Mouse (Mus musculus): ENCODE measurements at regions not wholly inside any gene's neighbourhood (a gene's known extent, or its start where the extent isn't known, plus 50 kb on each side); places are given as distances from the start of the nearest gene placed in this dataset.

DNA sequence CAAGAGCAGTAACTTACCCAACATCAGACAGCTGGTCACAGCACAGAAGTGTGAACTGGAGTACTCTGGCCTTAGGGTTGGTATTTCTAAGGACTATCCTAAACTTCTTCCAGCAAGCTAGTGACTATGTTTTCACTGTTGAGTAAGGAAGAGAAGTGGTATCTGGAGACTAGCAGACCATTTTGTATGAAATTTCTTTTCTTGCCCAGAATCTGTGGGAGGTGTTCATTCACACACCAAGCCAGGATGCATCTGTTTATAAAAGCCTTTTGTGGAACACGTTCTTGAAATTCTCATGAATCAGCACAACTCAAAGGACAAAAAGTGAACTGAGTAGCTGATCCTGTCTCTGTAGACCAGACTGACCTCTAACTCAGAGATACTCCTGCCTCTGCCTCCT lies 403.3 kb upstream of the Nr5a2 start:
- no peaks in the 10 kb centered on the region for H3K27me3 ChIP-seq (replicated peaks; ENCODE audit: control insufficient read depth, insufficient read depth, low read length)
- no peaks in the 10 kb centered on the region for H3K9me3 ChIP-seq (ENCODE audit: control insufficient read depth)
- no peak overlapping the region for H3K9ac ChIP-seq (ENCODE audit: low read depth, low read length)
- no peak overlapping the region for H3K4me2 ChIP-seq (replicated peaks; ENCODE audit: low read depth)
- H3K27ac ChIP-seq (ENCODE audit: low read depth, low read length), result no peak overlapping the region
- no peaks in the 10 kb centered on the region for H3K4me1 ChIP-seq (replicated peaks; ENCODE audit: control insufficient read depth, insufficient read depth, low read length)
- ATAC-seq, result no peak
- H3K4me3 ChIP-seq (ENCODE audit: low read depth, low read length), result no peak overlapping the region
- 65% methylated on average over 1 of the region's 1 CpGs for WGBS
- no peak for TF ChIP-seq CTCF (IDR thresholded peaks at IDR 0.05; ENCODE audit: low read depth)
- no peaks in the 10 kb centered on the region for H3K36me3 ChIP-seq (ENCODE audit: control insufficient read depth, insufficient read depth)

DNA sequence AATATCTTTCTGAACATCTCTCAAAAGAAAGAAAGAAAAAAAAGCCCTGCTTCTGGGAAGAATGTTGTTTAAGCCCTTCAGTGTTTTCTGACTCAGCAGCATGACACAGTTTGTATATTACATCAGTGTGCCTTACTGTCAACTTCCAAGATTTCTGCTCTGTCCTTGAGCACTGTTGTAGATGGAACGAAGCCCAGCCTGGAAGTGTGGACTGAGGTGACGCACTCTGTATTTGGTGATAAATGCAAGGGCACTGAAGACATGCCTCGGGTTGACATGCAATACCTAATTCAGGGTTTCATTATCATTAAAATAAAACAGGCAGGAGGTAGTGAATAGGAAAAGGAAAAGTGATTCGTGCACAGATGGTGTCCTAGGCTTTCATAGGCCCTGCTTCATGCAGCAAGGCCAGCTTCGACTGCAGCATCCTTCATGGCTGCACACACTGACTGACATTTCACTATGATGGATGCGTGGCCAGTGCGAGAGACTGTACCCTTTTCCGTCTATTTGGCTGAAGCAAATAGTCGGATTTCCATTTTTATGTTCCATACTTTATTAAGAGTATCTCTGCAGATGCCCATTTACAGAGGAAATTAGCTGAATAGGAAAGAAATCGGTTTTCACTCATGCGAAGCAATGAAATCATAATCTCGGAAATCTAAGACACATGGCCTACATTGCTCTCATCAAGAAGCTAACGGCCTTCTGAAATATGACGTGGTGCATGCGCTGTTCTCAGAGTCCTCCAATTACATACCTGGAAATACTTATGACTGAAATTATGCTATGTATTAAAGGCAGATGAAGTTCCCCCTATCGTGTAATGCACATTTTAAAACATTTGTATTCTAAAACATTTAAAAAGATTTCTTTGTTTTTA lies 400.7 kb upstream of the Nr5a2 start:
- H3K9ac ChIP-seq (ENCODE audit: low read depth, low read length), result no peak overlapping the region
- ATAC-seq, result no peak

DNA sequence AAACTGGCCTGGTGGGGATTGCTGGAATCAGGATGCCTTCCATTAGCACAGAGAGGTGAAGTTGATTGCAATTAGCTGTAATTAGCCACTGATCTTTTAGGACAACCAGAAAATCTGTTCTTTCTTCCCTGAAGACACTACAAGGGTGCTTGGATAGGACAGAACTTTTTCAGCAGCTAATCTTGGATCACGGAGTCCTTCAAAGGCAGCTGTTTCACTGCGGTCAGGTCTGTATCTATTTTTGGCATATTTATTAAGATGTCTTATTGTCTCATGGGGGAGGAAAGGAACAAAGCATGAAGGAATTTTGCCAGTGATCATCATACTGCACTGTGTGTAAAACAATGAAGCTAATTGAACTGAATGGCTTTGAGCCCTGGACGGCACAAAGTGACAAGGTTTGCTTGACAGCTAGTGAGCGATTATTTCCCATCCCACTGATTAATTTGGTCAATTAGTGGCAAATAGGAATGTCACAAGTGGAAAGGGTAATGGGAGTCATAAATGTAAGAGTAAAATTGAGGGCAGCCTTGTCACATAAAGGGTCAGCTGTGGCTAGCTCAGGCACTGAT lies 395.8 kb upstream of the Nr5a2 start:
- Histone ChIP-seq H3K4me1 (replicated peaks; ENCODE audit: control insufficient read depth, insufficient read depth, low read length) (no peaks in the 10 kb centered on the region), H3K9ac (ENCODE audit: low read depth, low read length) (no peak overlapping the region), H3K27me3 (replicated peaks; ENCODE audit: control insufficient read depth, insufficient read depth, low read length) (no peaks in the 10 kb centered on the region), H3K27ac (ENCODE audit: low read depth, low read length) (no peak overlapping the region), H3K4me2 (replicated peaks; ENCODE audit: low read depth) (no peak overlapping the region), H3K9me3 (ENCODE audit: control insufficient read depth) (no peaks in the 10 kb centered on the region), H3K4me3 (ENCODE audit: low read depth, low read length) (no peak overlapping the region), H3K36me3 (ENCODE audit: control insufficient read depth, insufficient read depth) (no peaks in the 10 kb centered on the region)
- no peak for TF ChIP-seq CTCF (IDR thresholded peaks at IDR 0.05; ENCODE audit: low read depth)
- 78% methylated on average over 4 of the region's 4 CpGs for WGBS
- ATAC-seq, result no peak

More for the DNA sequence above, 400.7 kb upstream of the Nr5a2 start:
- no peaks in the 10 kb centered on the region for H3K9me3 ChIP-seq (ENCODE audit: control insufficient read depth)
- no peak overlapping the region for H3K4me3 ChIP-seq (ENCODE audit: low read depth, low read length)
- H3K4me2 ChIP-seq (replicated peaks; ENCODE audit: low read depth), result no peak overlapping the region
- H3K36me3 ChIP-seq (ENCODE audit: control insufficient read depth, insufficient read depth), result no peaks in the 10 kb centered on the region
- WGBS, result 90% methylated on average over 16 of the region's 16 CpGs
- H3K27me3 ChIP-seq (replicated peaks; ENCODE audit: control insufficient read depth, insufficient read depth, low read length), result no peaks in the 10 kb centered on the region
- no peak for TF ChIP-seq CTCF (IDR thresholded peaks at IDR 0.05; ENCODE audit: low read depth)
- no peak overlapping the region for H3K27ac ChIP-seq (ENCODE audit: low read depth, low read length)
- H3K4me1 ChIP-seq (replicated peaks; ENCODE audit: control insufficient read depth, insufficient read depth, low read length), result no peaks in the 10 kb centered on the region

DNA sequence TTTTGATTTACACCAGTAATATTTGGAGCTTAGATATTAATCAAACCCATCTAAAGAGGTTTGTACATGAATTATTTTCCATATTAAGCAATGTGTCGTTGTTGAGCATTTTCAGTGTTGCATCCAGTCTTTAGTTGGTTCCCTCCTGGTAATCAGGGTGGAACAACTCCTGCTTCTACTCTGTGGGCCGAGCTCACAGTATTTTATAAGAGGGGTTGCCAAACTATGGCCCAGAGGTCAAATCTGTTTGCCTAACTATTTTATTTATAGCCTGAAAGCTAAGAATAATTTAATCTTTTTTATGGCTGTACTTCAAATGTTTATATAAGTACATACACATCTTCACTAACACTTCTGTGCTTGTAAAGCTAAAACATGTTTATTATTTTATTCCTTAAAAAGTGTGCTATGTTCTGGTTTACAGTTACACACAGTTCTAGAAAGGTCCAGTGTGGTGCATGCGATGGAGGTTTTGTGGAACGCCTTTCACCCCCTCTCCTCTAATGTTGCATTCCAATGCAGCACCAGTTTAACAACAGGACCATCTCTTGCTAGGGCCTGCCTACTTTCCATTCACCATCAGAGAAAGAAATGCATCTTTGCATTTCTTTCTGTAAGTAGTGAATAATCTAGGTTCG lies 392.3 kb upstream of the Nr5a2 start:
- H3K9me3 ChIP-seq (ENCODE audit: control insufficient read depth), result no peaks in the 10 kb centered on the region
- WGBS, result 70% methylated on average over 5 of the region's 5 CpGs
- H3K36me3 ChIP-seq (ENCODE audit: control insufficient read depth, insufficient read depth), result no peaks in the 10 kb centered on the region
- no peak overlapping the region for H3K9ac ChIP-seq (ENCODE audit: low read depth, low read length)
- H3K4me1 ChIP-seq (replicated peaks; ENCODE audit: control insufficient read depth, insufficient read depth, low read length), result no peaks in the 10 kb centered on the region
- no peak for ATAC-seq
- TF ChIP-seq CTCF (IDR thresholded peaks at IDR 0.05; ENCODE audit: low read depth), result no peak
- no peak overlapping the region for H3K4me3 ChIP-seq (ENCODE audit: low read depth, low read length)
- no peak overlapping the region for H3K4me2 ChIP-seq (replicated peaks; ENCODE audit: low read depth)
- H3K27ac ChIP-seq (ENCODE audit: low read depth, low read length), result no peak overlapping the region
- H3K27me3 ChIP-seq (replicated peaks; ENCODE audit: control insufficient read depth, insufficient read depth, low read length), result no peaks in the 10 kb centered on the region

DNA sequence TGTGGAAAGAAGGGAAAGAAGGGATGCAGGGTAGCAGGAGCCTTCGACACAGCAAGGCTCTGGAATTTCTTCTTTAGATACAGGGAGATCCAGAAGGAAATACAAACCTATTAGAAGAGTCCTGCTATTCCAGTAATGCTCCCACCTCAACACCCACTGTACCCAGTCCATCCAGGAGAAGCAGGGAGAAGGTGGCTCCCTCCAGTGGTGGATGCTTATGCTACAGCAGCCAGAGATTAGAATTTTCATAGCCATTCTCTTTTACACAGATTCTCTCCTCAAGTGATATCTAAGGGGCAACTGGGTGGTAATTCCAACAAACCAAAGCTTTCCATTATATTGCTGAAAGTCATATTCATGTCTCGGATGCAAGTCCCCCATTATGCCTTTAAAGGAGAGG lies 373.9 kb upstream of the Nr5a2 start:
- H3K4me1 ChIP-seq (replicated peaks; ENCODE audit: control insufficient read depth, insufficient read depth, low read length), result no peaks in the 10 kb centered on the region
- H3K36me3 ChIP-seq (ENCODE audit: control insufficient read depth, insufficient read depth), result no peaks in the 10 kb centered on the region
- no peak for ATAC-seq
- TF ChIP-seq CTCF (IDR thresholded peaks at IDR 0.05; ENCODE audit: low read depth), result peak; percentile 54
- no peaks in the 10 kb centered on the region for H3K27me3 ChIP-seq (replicated peaks; ENCODE audit: control insufficient read depth, insufficient read depth, low read length)
- no peak overlapping the region for H3K27ac ChIP-seq (ENCODE audit: low read depth, low read length)
- no peak overlapping the region for H3K9ac ChIP-seq (ENCODE audit: low read depth, low read length)
- whole genome bisulfite sequencing, result 97% methylated on average over 2 of the region's 2 CpGs
- H3K4me3 ChIP-seq (ENCODE audit: low read depth, low read length), result no peak overlapping the region
- H3K9me3 ChIP-seq (ENCODE audit: control insufficient read depth), result no peaks in the 10 kb centered on the region
- no peak overlapping the region for H3K4me2 ChIP-seq (replicated peaks; ENCODE audit: low read depth)

DNA sequence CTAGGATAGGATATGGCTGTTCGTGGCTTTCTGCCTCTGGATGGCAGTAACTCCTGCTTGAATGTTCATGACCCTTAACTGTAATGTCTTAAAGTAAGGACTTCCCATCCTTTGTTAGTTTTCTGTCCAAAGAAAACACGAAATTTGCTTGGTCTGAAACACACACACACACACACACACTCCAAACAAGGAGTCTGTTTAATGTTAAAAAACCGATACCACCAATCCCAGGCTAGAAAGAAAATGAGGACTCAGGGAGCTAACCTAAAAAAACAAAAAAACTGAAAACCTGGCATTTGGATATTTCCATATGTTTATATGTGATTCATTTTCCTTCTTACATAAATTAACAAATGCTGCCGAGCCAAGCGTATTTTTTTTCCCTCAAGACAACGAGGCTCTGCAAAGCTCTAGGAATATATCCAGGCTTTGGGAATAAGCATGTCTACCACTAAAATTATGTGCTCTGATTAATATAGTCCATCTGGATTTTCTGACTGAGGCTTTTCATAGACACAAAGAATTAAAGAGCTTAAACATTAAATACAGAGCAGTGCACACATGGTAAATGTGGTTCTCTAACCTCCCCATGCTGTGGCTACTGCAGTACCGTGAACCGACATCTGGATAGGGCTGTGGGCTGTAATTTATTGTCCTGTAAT lies 372.0 kb upstream of the Nr5a2 start:
- Histone ChIP-seq H3K4me3 (ENCODE audit: low read depth, low read length) (no peak overlapping the region), H3K4me1 (replicated peaks; ENCODE audit: control insufficient read depth, insufficient read depth, low read length) (no peaks in the 10 kb centered on the region), H3K4me2 (replicated peaks; ENCODE audit: low read depth) (no peak overlapping the region), H3K27ac (ENCODE audit: low read depth, low read length) (no peak overlapping the region), H3K9ac (ENCODE audit: low read depth, low read length) (no peak overlapping the region), H3K9me3 (ENCODE audit: control insufficient read depth) (no peaks in the 10 kb centered on the region), H3K36me3 (ENCODE audit: control insufficient read depth, insufficient read depth) (no peaks in the 10 kb centered on the region), H3K27me3 (replicated peaks; ENCODE audit: control insufficient read depth, insufficient read depth, low read length) (no peaks in the 10 kb centered on the region)
- ATAC-seq, result no peak
- TF ChIP-seq CTCF (IDR thresholded peaks at IDR 0.05; ENCODE audit: low read depth), result peak; percentile 62
- 58% methylated on average over 8 of the region's 8 CpGs for WGBS
